Mouse (Mus musculus) CH12.LX (cell line): ENCODE measurements at regions not wholly inside any gene's neighbourhood (a gene's known extent, or its start where the extent isn't known, plus 50 kb on each side); places are given as distances from the start of the nearest gene placed in this dataset.

ENCODE experiments used
- DNase-seq: peaks from one replicate; pipeline ENCODE4 v3.0.0-alpha.2; 2013; ENCODE audit errors: extremely low read depth
- H3K27ac ChIP-seq: 2 replicates; pipeline ENCODE4 v1.5.1; 2012; ENCODE audit warnings: low read depth, mild to moderate bottlenecking, control low read depth, moderate library complexity; ENCODE audit not compliant: insufficient read depth
- H3K27me3 ChIP-seq: replicated peaks from 2 replicates; pipeline ENCODE3; 2012; ENCODE audit warnings: inconsistent platforms
- H3K36me3 ChIP-seq, 2 experiments: replicated peaks in 1 of 2; 2 replicates each; pipeline versions ENCODE3 to v1.6.1; 2012; ENCODE audit warnings: inconsistent platforms in 1 of 2, low read length in 1 of 2, mild to moderate bottlenecking in 1 of 2, mixed read lengths in 1 of 2, moderate library complexity in 1 of 2; ENCODE audit not compliant: control insufficient read depth in 1 of 2, insufficient read depth in 1 of 2
- H3K4me1 ChIP-seq, 2 experiments: 2 replicates each; pipeline ENCODE4 v1.6.1; 2012; ENCODE audit warnings: inconsistent platforms in 1 of 2, moderate library complexity in 1 of 2; ENCODE audit not compliant: insufficient read depth in 2 of 2, control insufficient read depth in 1 of 2
- H3K4me2 ChIP-seq: 2 replicates; pipeline ENCODE4 v1.6.1; 2012; ENCODE audit warnings: low read depth, mild to moderate bottlenecking, control low read depth; ENCODE audit not compliant: poor library complexity, insufficient read depth, severe bottlenecking
- H3K4me3 ChIP-seq, 3 experiments: fragments of 150-350 bp in 1 of 3; sonication (generic) in 1 of 3; replicated peaks in 1 of 3; 2 replicates each; pipeline versions ENCODE3 to v1.5.1; 2011 to 2012; ENCODE audit warnings: low read depth in 2 of 3, low read length in 2 of 3, mild to moderate bottlenecking in 2 of 3, moderate library complexity in 2 of 3, control low read depth in 1 of 3, improper control_type of control experiment in 1 of 3, inconsistent platforms in 1 of 3, mixed read lengths in 1 of 3; ENCODE audit not compliant: poor library complexity in 1 of 3
- H3K79me2 ChIP-seq: replicated peaks from 2 replicates; pipeline ENCODE4 v1.6.1; 2012; ENCODE audit warnings: mild to moderate bottlenecking, moderate library complexity; ENCODE audit not compliant: control insufficient read depth, poor library complexity, insufficient read depth, severe bottlenecking; ENCODE audit errors: extremely low read depth
- H3K9ac ChIP-seq: 2 replicates; pipeline ENCODE4 v1.6.1; 2012; ENCODE audit warnings: low read depth, mild to moderate bottlenecking, control low read depth, moderate library complexity; ENCODE audit not compliant: insufficient read depth
- H3K9me3 ChIP-seq: replicated peaks from 2 replicates; pipeline ENCODE3; 2012; ENCODE audit warnings: low read length, inconsistent platforms, mixed read lengths
- BHLHE40 ChIP-seq: IDR thresholded peaks from 2 replicates; pipeline ENCODE4 v1.6.1; 2011; ENCODE audit warnings: mild to moderate bottlenecking, low read depth, low read length, improper control_type of control experiment
- CTCF ChIP-seq, 2 experiments: IDR thresholded peaks in 1 of 2; conservative IDR thresholded peaks in 1 of 2; 2 replicates each; pipeline ENCODE4 v1.5.1; 2011 to 2012; ENCODE audit warnings: low read depth in 2 of 2, low read length in 2 of 2, improper control_type of control experiment in 1 of 2, inconsistent platforms in 1 of 2, mild to moderate bottlenecking in 1 of 2, moderate library complexity in 1 of 2
- EP300 ChIP-seq: IDR thresholded peaks from 2 replicates; pipeline ENCODE4 v1.6.1; 2011; ENCODE audit warnings: low read length, improper control_type of control experiment
- ETS1 ChIP-seq: conservative IDR thresholded peaks from 2 replicates; pipeline ENCODE4 v1.6.1; 2012; ENCODE audit warnings: low read depth, mild to moderate bottlenecking, inconsistent platforms, low read length, improper control_type of control experiment, moderate library complexity
- KAT2A ChIP-seq: IDR thresholded peaks from 2 replicates; pipeline ENCODE4 v1.6.1; 2012; ENCODE audit warnings: low read length, improper control_type of control experiment, inconsistent platforms; ENCODE audit not compliant: insufficient replicate concordance
- MAFK ChIP-seq: IDR thresholded peaks from 2 replicates; pipeline ENCODE4 v1.6.1; 2011; ENCODE audit warnings: low read length, improper control_type of control experiment; ENCODE audit not compliant: insufficient replicate concordance
- MAX ChIP-seq: IDR thresholded peaks from 2 replicates; pipeline ENCODE4 v1.6.1; 2011; ENCODE audit warnings: low read length, improper control_type of control experiment
- MEF2A ChIP-seq: IDR thresholded peaks from 2 replicates; pipeline ENCODE4 v1.6.1; 2014; ENCODE audit warnings: low read depth, mild to moderate bottlenecking, inconsistent platforms, low read length, improper control_type of control experiment, borderline replicate concordance
- NRF1 ChIP-seq: IDR thresholded peaks from 2 replicates; pipeline ENCODE4 v1.6.1; 2014; ENCODE audit warnings: low read depth, mild to moderate bottlenecking, inconsistent platforms, low read length, improper control_type of control experiment, moderate library complexity
- PAX5 ChIP-seq: IDR thresholded peaks from 2 replicates; pipeline ENCODE4 v1.6.1; 2012; ENCODE audit warnings: low read length, inconsistent platforms, mixed read lengths
- POLR2A ChIP-seq: IDR thresholded peaks from 2 replicates; pipeline ENCODE4 v1.6.1; 2011; ENCODE audit warnings: low read depth, mild to moderate bottlenecking, improper control_type of control experiment, low read length
- POLR2AphosphoS2 ChIP-seq: IDR thresholded peaks from 2 replicates; pipeline ENCODE4 v1.6.1; 2011; ENCODE audit warnings: low read depth, low read length, improper control_type of control experiment
- RAD21 ChIP-seq: IDR thresholded peaks from 2 replicates; pipeline ENCODE4 v1.6.1; 2011; ENCODE audit warnings: low read depth, mild to moderate bottlenecking, low read length, improper control_type of control experiment, moderate library complexity
- RCOR1 ChIP-seq: conservative IDR thresholded peaks from 2 replicates; pipeline ENCODE4 v1.6.1; 2012; ENCODE audit warnings: low read depth, mild to moderate bottlenecking, inconsistent platforms, low read length, improper control_type of control experiment
- SMC3 ChIP-seq: IDR thresholded peaks from 2 replicates; pipeline ENCODE4 v1.6.1; 2011; ENCODE audit warnings: low read depth, low read length, improper control_type of control experiment
- USF2 ChIP-seq: conservative IDR thresholded peaks from 2 replicates; pipeline ENCODE4 v1.6.1; 2011; ENCODE audit warnings: low read depth, low read length, improper control_type of control experiment
- ZC3H11A ChIP-seq: IDR thresholded peaks from 2 replicates; pipeline ENCODE4 v1.6.1; 2012; ENCODE audit warnings: low read depth, mild to moderate bottlenecking, inconsistent platforms, low read length, improper control_type of control experiment
- ZKSCAN1 ChIP-seq: IDR thresholded peaks from 2 replicates; pipeline ENCODE4 v1.6.1; 2012; ENCODE audit warnings: low read depth, inconsistent platforms, low read length, improper control_type of control experiment, borderline replicate concordance
- ZMIZ1 ChIP-seq: IDR thresholded peaks from 2 replicates; pipeline ENCODE4 v1.6.1; 2012; ENCODE audit warnings: low read depth, mild to moderate bottlenecking, inconsistent platforms, low read length, improper control_type of control experiment
- dilution Hi-C: fragments of 300-500 bp; cut with MboI; formaldehyde crosslinking; loops from 2 replicates; pipeline ENCODE4 v1.14.3; 2020; ENCODE audit warnings: low sequenced_read_pairs; ENCODE audit not compliant: extremely low pct_unique_long_range_greater_than_20kb, extremely low pct_ligation_motif_present
- in situ Hi-C: fragments of 300-500 bp; cut with MboI; formaldehyde crosslinking; loops from 3 replicates; pipeline ENCODE4 v1.14.3; 2019; ENCODE audit warnings: low sequenced_read_pairs, low pct_ligation_motif_present, low pct_unique_long_range_greater_than_20kb, mixed read lengths

GRCm38 (mm10) chr16:30887536-30887935, 193.7 kb downstream of the Xxylt1 start:
- Histone ChIP-seq H3K27ac (no peak overlapping the region), H3K27me3 (no peaks in the 10 kb centered on the region), H3K4me2 (no peak overlapping the region), H3K9me3 (peaks cover 7% of the 10 kb centered on the region), H3K36me3 (no peaks in the 10 kb centered on the region), H3K79me2 (no peaks in the 10 kb centered on the region), H3K4me1 (peaks cover 0 to 3% of the 10 kb centered on the region in 2 experiments; a peak in 1 of 4 replicates), H3K9ac (no peak overlapping the region), H3K4me3 (no peak overlapping the region)
- no peak for DNase-seq
- dilution Hi-C loops (no loop called here), in situ Hi-C loops (loop anchor here (10.0 kb wide), 1 partner anchor 167 kb away; no protein-coding TSS in a partner anchor)
- TF ChIP-seq ETS1 (no peak), BHLHE40 (no peak), ZC3H11A (no peak), USF2 (no peak), NRF1 (no peak), RCOR1 (no peak)

GRCm38 (mm10) chr16:30888556-30889323, 192.5 kb downstream of the Xxylt1 start:
- peaks cover 16% of the 10 kb centered on the region for H3K9me3 ChIP-seq
- H3K4me3 ChIP-seq = no peak overlapping the region
- dilution Hi-C loops (no loop called here), in situ Hi-C loops (loop anchor here (10.0 kb wide), 1 partner anchor 166 kb away; no protein-coding TSS in a partner anchor)
- H3K4me1 ChIP-seq = peaks cover 0 to 10% of the 10 kb centered on the region in 2 experiments; a peak in 2 of 4 replicates
- H3K27ac ChIP-seq = no peak overlapping the region
- DNase-seq = no peak
- no peak overlapping the region for H3K9ac ChIP-seq
- no peak for TF ChIP-seq ZKSCAN1
- peak; percentile 86 for TF ChIP-seq SMC3
- no peak for TF ChIP-seq MEF2A
- no peak for TF ChIP-seq ZMIZ1
- 0 out of 2 replicates have a peak, but pooled peaks have one; percentile 29 for TF ChIP-seq MAX
- TF ChIP-seq EP300 = no peak
- TF ChIP-seq POLR2A = no peak
- no peak for TF ChIP-seq PAX5
- no peak for TF ChIP-seq MAFK
- TF ChIP-seq ETS1 = no peak
- TF ChIP-seq KAT2A = no peak
- TF ChIP-seq POLR2AphosphoS2 = no peak
- TF ChIP-seq RAD21 = peak; percentile 70
- TF ChIP-seq CTCF (conservative IDR thresholded peaks at IDR 0.05 in 1 of 2, IDR thresholded peaks at IDR 0.05 in 1 of 2; ENCODE audit: low read depth in 2 of 2, low read length in 2 of 2) = peak in 1 of 2 experiments; percentile 70; a peak in 2 of 4 replicates
- H3K27me3 ChIP-seq = no peaks in the 10 kb centered on the region
- no peaks in the 10 kb centered on the region for H3K36me3 ChIP-seq
- no peaks in the 10 kb centered on the region for H3K79me2 ChIP-seq
- H3K4me2 ChIP-seq = no peak overlapping the region
